Mouse (Mus musculus) heart, adult 2 months (tissue): ENCODE data around the gene Anapc13. TPM values are rescaled to one million over a fixed set of nuclear protein-coding genes. Genes with fewer than 3 reads are reported as not detected.

Experiments
- DNase-seq, 2 experiments: peaks; one replicate each; pipeline ENCODE4 v3.0.0; 2021
- H3K27ac ChIP-seq: fragments of 200-600 bp; 2 replicates; pipeline ENCODE4 v1.8.1; 2022
- H3K27me3 ChIP-seq: fragments of 200-500 bp; 2 replicates; pipeline ENCODE4 v1.6.1; 2012; ENCODE audit warnings: mild to moderate bottlenecking, low read length, inconsistent platforms, mixed read lengths; ENCODE audit not compliant: control insufficient read depth, insufficient read depth
- H3K36me3 ChIP-seq: fragments of 200-500 bp; 2 replicates; pipeline ENCODE4 v1.6.1; 2012; ENCODE audit warnings: low read length, inconsistent platforms; ENCODE audit not compliant: control insufficient read depth, insufficient read depth
- H3K4me1 ChIP-seq: fragments of 200-500 bp; 2 replicates; pipeline ENCODE4 v1.6.1; 2011; ENCODE audit warnings: low read length; ENCODE audit not compliant: control insufficient read depth, insufficient read depth
- H3K4me3 ChIP-seq: fragments of 200-600 bp; 2 replicates; pipeline ENCODE4 v1.8.1; 2022
- H3K79me2 ChIP-seq: fragments of 200-500 bp; replicated peaks from 2 replicates; pipeline ENCODE4 v1.6.1; 2012; ENCODE audit warnings: mild to moderate bottlenecking, inconsistent platforms, low read length, moderate library complexity, mixed read lengths; ENCODE audit not compliant: control insufficient read depth, insufficient read depth
- H3K9ac ChIP-seq: fragments of 200-500 bp; 2 replicates; pipeline ENCODE4 v1.6.1; 2012; ENCODE audit warnings: low read depth, mild to moderate bottlenecking, control low read depth, inconsistent platforms, low read length, mixed read lengths
- CTCF ChIP-seq: fragments of 200-600 bp; IDR thresholded peaks from 2 replicates; pipeline ENCODE4 v1.8.1; 2022; ENCODE audit warnings: antibody characterized with exemption, mild to moderate bottlenecking, moderate library complexity
- EP300 ChIP-seq: fragments of 200-500 bp; IDR thresholded peaks from 2 replicates; pipeline ENCODE4 v1.6.1; 2011; ENCODE audit warnings: low read depth, low read length, control low read depth; ENCODE audit not compliant: insufficient read depth
- POLR2A ChIP-seq: fragments of 200-500 bp; IDR thresholded peaks from 2 replicates; pipeline ENCODE4 v1.6.1; 2011; ENCODE audit warnings: mild to moderate bottlenecking, low read depth, low read length, control low read depth; ENCODE audit not compliant: insufficient read depth
- WGBS: fragments of 180-500 bp; shearing (Covaris S2); methylation state at CpG from one replicate; pipeline ENCODE4 v1.1.7; 2018; 5-methylcytosine and 5-hydroxymethylcytosine counted together
- intact Hi-C: fragments of 180-260 bp; cut with DNase I; formaldehyde crosslinking; loops from one replicate; pipeline ENCODE4 v1.15.1; 2025
- polyA plus RNA-seq: library from polyadenylated mRNA; depleted of rRNA; stranded (reverse); fragments of >200 nt; gene quantifications from 2 replicates; pipeline ENCODE4 v1.2.3, GENCODE M21; 2012
- total RNA-seq, 2 experiments: library from RNA; stranded (reverse); gene quantifications; 2 replicates each; pipeline ENCODE4 v1.2.3; 2021

Anapc13 gene
- total and polyA plus RNA-seq, 3 experiments: 128 to 384 (median 344) TPM

GRCm38 (mm10) chr9:102615071-102615470 is 11.0 kb upstream of the Anapc13 start:
- no peak for TF ChIP-seq EP300
- TF ChIP-seq POLR2A: no peak
- no peak for TF ChIP-seq CTCF
- Histone ChIP-seq H3K4me1 (peaks cover 4% of the 10 kb centered on the region), H3K9ac (no peak overlapping the region), H3K27me3 (no peaks in the 10 kb centered on the region), H3K79me2 (no peaks in the 10 kb centered on the region), H3K4me3 (no peak overlapping the region), H3K36me3 (peaks cover 3% of the 10 kb centered on the region; the same call in 1 of the 2 replicates), H3K27ac (no peak overlapping the region)
- intact Hi-C loops: no loop called here
- DNase-seq: no peak
- 31% methylated on average over 3 of the region's 3 CpGs for WGBS

GRCm38 (mm10) chr9:102616267-102616666 is 9.8 kb upstream of the Anapc13 start:
- Histone ChIP-seq H3K4me3 (no peak overlapping the region), H3K27me3 (no peaks in the 10 kb centered on the region), H3K9ac (no peak overlapping the region), H3K27ac (no peak overlapping the region), H3K36me3 (peaks cover 3% of the 10 kb centered on the region; the same call in 1 of the 2 replicates), H3K4me1 (peaks cover 4% of the 10 kb centered on the region), H3K79me2 (no peaks in the 10 kb centered on the region)
- DNase-seq: no peak
- intact Hi-C loops: no loop called here
- no peak for TF ChIP-seq CTCF
- TF ChIP-seq EP300: no peak
- no peak for TF ChIP-seq POLR2A
- 46% methylated on average over 9 of the region's 9 CpGs for WGBS

- Histone ChIP-seq H3K9ac (no peak overlapping the region), H3K79me2 (no peaks in the 10 kb centered on the region), H3K27me3 (no peaks in the 10 kb centered on the region), H3K4me1 (peaks cover 2% of the 10 kb centered on the region), H3K36me3 (no peaks in the 10 kb centered on the region; the same call in 1 of the 2 replicates), H3K27ac (no peak overlapping the region), H3K4me3 (no peak overlapping the region)
- DNase-seq: no peak
- intact Hi-C loops: no loop called here
- 57% methylated on average over 5 of the region's 5 CpGs for WGBS
- TF ChIP-seq EP300: no peak
- no peak for TF ChIP-seq POLR2A
- no peak for TF ChIP-seq CTCF
Observed at GRCm38 (mm10) chr9:102621385-102621784, 4.7 kb upstream of the Anapc13 start.

- no peak overlapping the region for H3K27ac ChIP-seq
- 29% methylated on average over 5 of the region's 5 CpGs for WGBS
Observed at GRCm38 (mm10) chr9:102622192-102622857, 3.8 kb upstream of the Anapc13 start.

GRCm38 (mm10) chr9:102622876-102623275 is 3.2 kb upstream of the Anapc13 start:
- no peak overlapping the region for H3K27ac ChIP-seq
- no peaks in the 10 kb centered on the region for H3K79me2 ChIP-seq
- H3K36me3 ChIP-seq: no peaks in the 10 kb centered on the region; the same call in 1 of the 2 replicates
- H3K4me1 ChIP-seq: no peaks in the 10 kb centered on the region; the same call in none of the 2 replicates
- WGBS: 78% methylated on average over 6 of the region's 6 CpGs
- H3K9ac ChIP-seq: no peak overlapping the region
- TF ChIP-seq CTCF: no peak
- H3K4me3 ChIP-seq: no peak overlapping the region
- no peaks in the 10 kb centered on the region for H3K27me3 ChIP-seq
- no peak for DNase-seq
- intact Hi-C loops: no loop called here

More at GRCm38 (mm10) chr9:102622192-102622857, 3.8 kb upstream of the Anapc13 start:
- Histone ChIP-seq H3K27me3 (no peaks in the 10 kb centered on the region), H3K4me3 (no peak overlapping the region), H3K4me1 (no peaks in the 10 kb centered on the region; the same call in none of the 2 replicates), H3K79me2 (no peaks in the 10 kb centered on the region), H3K36me3 (no peaks in the 10 kb centered on the region; the same call in 1 of the 2 replicates), H3K9ac (no peak overlapping the region)
- peak; percentile 94 for TF ChIP-seq CTCF
- no peak for TF ChIP-seq EP300
- intact Hi-C loops: no loop called here
- DNase-seq: no peak

GRCm38 (mm10) chr9:102623581-102623980 is 2.5 kb upstream of the Anapc13 start:
- WGBS: 94% methylated on average over 7 of the region's 7 CpGs
- TF ChIP-seq EP300: no peak
- no peak for TF ChIP-seq CTCF
- no peak for TF ChIP-seq POLR2A
- no peak overlapping the region for H3K9ac ChIP-seq
- no peaks in the 10 kb centered on the region for H3K27me3 ChIP-seq
- H3K36me3 ChIP-seq: no peaks in the 10 kb centered on the region; the same call in 1 of the 2 replicates
- H3K4me3 ChIP-seq: no peak overlapping the region
- no peaks in the 10 kb centered on the region; the same call in none of the 2 replicates for H3K4me1 ChIP-seq
- intact Hi-C loops: no loop called here
- H3K79me2 ChIP-seq: no peaks in the 10 kb centered on the region
- no peak for DNase-seq
- no peak overlapping the region for H3K27ac ChIP-seq
